20 mouse cellular contexts compared by ENCODE assay signal in genomic region chr10:18505690-18506089, GRCm38 (mm10). TPM values are rescaled to one million over a fixed set of nuclear protein-coding genes. Genes with fewer than 3 reads are reported as not detected.
A peak's percentile ranks its signal among the peaks of the same experiment; 100 is the strongest.
DNase-seq lines count a peak whose midpoint lies in the region; ATAC-seq and TF ChIP-seq lines count a peak whose summit lies in the region.
"Had no signal": no experiment of that assay in that cellular context is flagged by ENCODE, and none has a peak within 500 bp of the region (broad histone marks: within the 10 kb centered on the region; RNA-seq: fewer than 3 reads in every experiment).

No protein-coding gene starts in this region.

- no peak for TF ChIP-seq POLR2A in cerebellum, adult 2 months (IDR thresholded peaks at IDR 0.05; ENCODE audit: borderline replicate concordance, insufficient read depth, low read length)

- H3K27me3 ChIP-seq in midbrain, embryonic 13.5 days: no peaks in the 10 kb centered on the region
- no peaks in the 10 kb centered on the region for H3K27me3 ChIP-seq in midbrain, postnatal 0 days (ENCODE audit: insufficient read depth, low read length)
- H3K27me3 ChIP-seq in forebrain, embryonic 13.5 days: no peaks in the 10 kb centered on the region
- no peaks in the 10 kb centered on the region for H3K27me3 ChIP-seq in hindbrain, embryonic 16.5 days (replicated peaks; ENCODE audit: control insufficient read depth, insufficient read depth, low read length)
- H3K27me3 ChIP-seq in cerebellum, adult 2 months (ENCODE audit: control insufficient read depth, insufficient read depth, low read length): no peaks in the 10 kb centered on the region
- H3K27me3 ChIP-seq: liver, embryonic 15.5 days; midbrain, embryonic 12.5 days had no signal

- TF ChIP-seq CTCF in midbrain, postnatal 0 days (IDR thresholded peaks at IDR 0.05): no peak
- no peak for TF ChIP-seq CTCF in cerebellum, adult 2 months (IDR thresholded peaks at IDR 0.05; ENCODE audit: borderline replicate concordance, insufficient read depth, low read depth, low read length)

- peaks cover 21% of the 10 kb centered on the region for H3K4me1 ChIP-seq in midbrain, embryonic 13.5 days (replicated peaks)
- peaks cover 6% of the 10 kb centered on the region; the same call in 1 of the 2 replicates for H3K4me1 ChIP-seq in midbrain, postnatal 0 days (ENCODE audit: insufficient read depth, low read length)
- peaks cover 42% of the 10 kb centered on the region for H3K4me1 ChIP-seq in forebrain, embryonic 13.5 days
- H3K4me1 ChIP-seq in hindbrain, embryonic 16.5 days (ENCODE audit: control insufficient read depth, insufficient read depth, low read depth, low read length): peaks cover 18% of the 10 kb centered on the region
- no peaks in the 10 kb centered on the region for H3K4me1 ChIP-seq in cerebellum, adult 2 months (ENCODE audit: control insufficient read depth, insufficient read depth, low read length)
- H3K4me1 ChIP-seq: liver, embryonic 15.5 days had no signal

- no peak overlapping the region for H3K4me2 ChIP-seq in midbrain, embryonic 13.5 days (replicated peaks)
- no peak overlapping the region for H3K4me2 ChIP-seq in midbrain, postnatal 0 days (ENCODE audit: low read depth, low read length, poor library complexity, severe bottlenecking)
- no peak overlapping the region for H3K4me2 ChIP-seq in forebrain, embryonic 13.5 days
- H3K4me2 ChIP-seq in hindbrain, embryonic 16.5 days (ENCODE audit: low read length): no peak overlapping the region
- H3K4me2 ChIP-seq: liver, embryonic 15.5 days; midbrain, embryonic 12.5 days had no signal

- H3K9ac ChIP-seq in midbrain, embryonic 13.5 days (replicated peaks): no peak overlapping the region
- H3K9ac ChIP-seq in midbrain, postnatal 0 days (replicated peaks; ENCODE audit: low read length, poor library complexity, severe bottlenecking): no peak overlapping the region
- no peak overlapping the region for H3K9ac ChIP-seq in forebrain, embryonic 13.5 days
- no peak overlapping the region for H3K9ac ChIP-seq in hindbrain, embryonic 16.5 days (ENCODE audit: low read depth, low read length)
- H3K9ac ChIP-seq: liver, embryonic 15.5 days; midbrain, embryonic 12.5 days had no signal

- 84% methylated on average over 10 of the region's 10 CpGs for WGBS in midbrain, embryonic 13.5 days
- 80% methylated on average over 10 of the region's 10 CpGs for WGBS in midbrain, postnatal 0 days
- WGBS in forebrain, embryonic 13.5 days: 33% methylated on average over 10 of the region's 10 CpGs
- 55% methylated on average over 10 of the region's 10 CpGs for WGBS in hindbrain, embryonic 16.5 days
- 82% methylated on average over 10 of the region's 10 CpGs for WGBS in cerebellum, adult 2 months

- no peaks in the 10 kb centered on the region for H3K9me3 ChIP-seq in midbrain, embryonic 13.5 days
- no peaks in the 10 kb centered on the region for H3K9me3 ChIP-seq in midbrain, postnatal 0 days (ENCODE audit: low read length)
- H3K9me3 ChIP-seq in forebrain, embryonic 13.5 days (replicated peaks): no peaks in the 10 kb centered on the region
- H3K9me3 ChIP-seq in hindbrain, embryonic 16.5 days (ENCODE audit: control insufficient read depth, low read length): no peaks in the 10 kb centered on the region
- H3K9me3 ChIP-seq: liver, embryonic 15.5 days; midbrain, embryonic 12.5 days had no signal

- H3K36me3 ChIP-seq in midbrain, embryonic 13.5 days: 0 out of 2 replicates have a peak, but pooled peaks cover 2% of the 10 kb centered on the region
- no peaks in the 10 kb centered on the region for H3K36me3 ChIP-seq in midbrain, postnatal 0 days (ENCODE audit: insufficient read depth, low read length)
- H3K36me3 ChIP-seq in forebrain, embryonic 13.5 days (ENCODE audit: poor library complexity, severe bottlenecking): peaks cover 5% of the 10 kb centered on the region
- H3K36me3 ChIP-seq in hindbrain, embryonic 16.5 days (ENCODE audit: control insufficient read depth, insufficient read depth, low read length): 0 out of 2 replicates have a peak, but pooled peaks cover 3% of the 10 kb centered on the region
- H3K36me3 ChIP-seq: liver, embryonic 15.5 days had no signal

- H3K4me3 ChIP-seq in midbrain, embryonic 13.5 days (replicated peaks): no peak overlapping the region
- no peak overlapping the region for H3K4me3 ChIP-seq in midbrain, postnatal 0 days (ENCODE audit: low read depth, low read length)
- no peak overlapping the region for H3K4me3 ChIP-seq in forebrain, embryonic 13.5 days
- H3K4me3 ChIP-seq in hindbrain, embryonic 16.5 days (ENCODE audit: low read length): no peak overlapping the region
- H3K4me3 ChIP-seq in cerebellum, adult 2 months (replicated peaks; ENCODE audit: insufficient read depth, low read depth, low read length): no peak overlapping the region
- H3K4me3 ChIP-seq: heart, adult 2 months; liver, embryonic 15.5 days; midbrain, embryonic 12.5 days had no signal

- ATAC-seq in midbrain, embryonic 13.5 days: 0 out of 2 replicates have a peak, but pooled peaks have one; percentile 27
- ATAC-seq in midbrain, postnatal 0 days (ENCODE audit: low FRiP score): no peak
- ATAC-seq in forebrain, embryonic 13.5 days: peak; percentile 87
- peak; percentile 24 for ATAC-seq in hindbrain, embryonic 16.5 days
- no peak for ATAC-seq in inflammation-experienced regulatory T-cells, adult 6 months

- DNase-seq in midbrain, postnatal 0 days (ENCODE audit: low spot score): no peak
- peak; percentile 44 for DNase-seq in embryo, embryonic 10.5 days (ENCODE audit: low spot score)
- DNase-seq in cerebellum, adult 2 months: no peak
- no peak for DNase-seq in adrenal gland, postnatal 36 days
- DNase-seq: cerebellum, postnatal 14 days; heart, adult 2 months; heart, postnatal 10 days; kidney, adult 18-20 months; kidney, postnatal 36 days; left cerebral cortex, postnatal 4 days; lung, postnatal 36 days; right cerebral cortex, postnatal 14 days; thymus, postnatal 36 days had no signal

- H3K27ac ChIP-seq in midbrain, embryonic 13.5 days: peak overlapping the region; percentile 17; the same call in 1 of the 2 replicates
- no peak overlapping the region for H3K27ac ChIP-seq in midbrain, postnatal 0 days (ENCODE audit: low read depth, low read length)
- H3K27ac ChIP-seq in forebrain, embryonic 13.5 days: peak overlapping the region; percentile 68
- H3K27ac ChIP-seq in hindbrain, embryonic 16.5 days (ENCODE audit: low read depth, low read length): no peak overlapping the region
- no peak overlapping the region for H3K27ac ChIP-seq in cerebellum, adult 2 months (ENCODE audit: insufficient read depth, low read length)
- H3K27ac ChIP-seq: heart, adult 2 months; liver, embryonic 15.5 days; midbrain, embryonic 12.5 days had no signal

RNA-seq across cellular contexts. Expression of gene Hebp2, which starts 40.2 kb away (rescaled TPM):
- polyA plus RNA-seq in midbrain, embryonic 13.5 days (2015; fragmentation: Nextera tagmentation; extraction: Ambion mirVana): 7.6 TPM in 2 replicates
- 5.8 and 5.9 TPM in 2 replicates for total RNA-seq in midbrain, postnatal 0 days (2014; rRNA removed)
- 10.1 and 10.4 TPM in 2 replicates for polyA plus RNA-seq in midbrain, postnatal 0 days (2015; fragmentation: Nextera tagmentation; extraction: Ambion mirVana)
- polyA plus RNA-seq in forebrain, embryonic 13.5 days (2015; fragmentation: Nextera tagmentation; extraction: Ambion mirVana): 5.3 and 5.7 TPM in 2 replicates
- polyA plus RNA-seq in hindbrain, embryonic 16.5 days (2015; fragmentation: Nextera tagmentation; extraction: Ambion mirVana): 13.7 and 20.2 TPM in 2 replicates
- polyA plus RNA-seq in cerebellum, adult 2 months (2012; rRNA removed): 11.1 and 11.2 TPM in 2 replicates
- not detected for polyA plus RNA-seq in inflammation-experienced regulatory T-cells, adult 6 months (2017; shearing (Covaris generic))
- 1 to 10 TPM; 3.6 to 4.5 TPM for total RNA-seq in adrenal gland, postnatal 36 days (2021)
- total RNA-seq: neutrophil, adult 5-6 weeks had no signal

Comparison
In these comparisons a context has a peak if more than half of its experiments do, and no peak if none do; other contexts are left out.
1. ATAC-seq: peak in midbrain, embryonic 13.5 days (single experiment), forebrain, embryonic 13.5 days (single experiment) and hindbrain, embryonic 16.5 days (single experiment); none in midbrain, postnatal 0 days (single experiment) and inflammation-experienced regulatory T-cells, adult 6 months (single experiment).
2. H3K27ac ChIP-seq: peak in midbrain, embryonic 13.5 days (single experiment) and forebrain, embryonic 13.5 days (single experiment); none in midbrain, postnatal 0 days (single experiment), hindbrain, embryonic 16.5 days (single experiment) and cerebellum, adult 2 months (single experiment).